Mouse (Mus musculus) liver, adult 2 months (tissue): ENCODE data around the gene Prkce.

Experiments used
- CTCF ChIP-seq: fragments of 200-500 bp; IDR thresholded peaks from 2 replicates; pipeline ENCODE4 v1.5.1; 2011; ENCODE audit warnings: low read depth, low read length, control low read depth
- POLR2A ChIP-seq: fragments of 200-500 bp; IDR thresholded peaks from 2 replicates; pipeline ENCODE4 v1.6.1; 2011; ENCODE audit warnings: low read length, control low read depth; ENCODE audit not compliant: insufficient read depth; ENCODE audit errors: extremely low read depth

- TF ChIP-seq POLR2A (no peak), CTCF (no peak)
Observed at GRCm38 (mm10) chr17:86306161-86306560, 138.6 kb downstream of the Prkce start.
